Mouse (Mus musculus) mammary gland, adult 2 months (tissue): ENCODE results near the gene H6pd. TPM values are rescaled to one million over a fixed set of nuclear protein-coding genes. Genes with fewer than 3 reads are reported as not detected.

ENCODE experiments used
- polyA plus RNA-seq: library from polyadenylated mRNA; depleted of rRNA; stranded (reverse); fragments of >200 nt; gene quantifications from 2 replicates; pipeline ENCODE4 v1.2.3, GENCODE M21; 2012; ENCODE audit warnings: low replicate concordance; rRNA removed

The H6pd gene
- 114 and 126 TPM in 2 replicates for polyA plus RNA-seq

GRCm38 (mm10) chr4:150008853-150009586, at the start of gene H6pd:
H6pd (minus strand) TSS chr4:150009023.

GRCm38 (mm10) chr4:149954893-149955439, 53.9 kb downstream of the H6pd start, which contains the start of gene Spsb1:
Spsb1 (minus strand) TSS chr4:149955043.

Other genes starting within 250 kb of the H6pd start
- 14.0 and 20.9 TPM in 2 replicates for gene Slc25a33, start 234.7 kb downstream of the H6pd start, polyA plus RNA-seq
- 36.2 and 41.0 TPM in 2 replicates for gene Spsb1, start 54.0 kb downstream of the H6pd start, polyA plus RNA-seq
- 6.8 and 7.4 TPM in 2 replicates for gene Gpr157, start 78.3 kb upstream of the H6pd start, polyA plus RNA-seq
- 42.0 and 53.1 TPM in 2 replicates for gene Slc2a5, start 110.3 kb upstream of the H6pd start, polyA plus RNA-seq
- gene Slc2a7, start 139.9 kb upstream of the H6pd start, polyA plus RNA-seq: not detected in 2 replicates
- 0.26 TPM in 1 of 2 replicates, not detected in the other for gene Car6, start 192.3 kb upstream of the H6pd start, polyA plus RNA-seq
- gene Eno1, start 227.7 kb upstream of the H6pd start, polyA plus RNA-seq: 482 and 589 TPM in 2 replicates